Mouse (Mus musculus): ENCODE measurements around the gene Usp54. TPM values are rescaled to one million over a fixed set of nuclear protein-coding genes. Genes with fewer than 3 reads are reported as not detected.

Usp54 gene
- 10 to 100 TPM; 21.2 to 29.3 TPM for total RNA-seq (2021)

GRCm38 (mm10) chr14:20640644-20641437 lies at the start of gene Usp54:
Gene Usp54 (minus strand): TSS chr14:20641063.
- peak; percentile 99 for DNase-seq (ENCODE audit: extremely low spot score in 1 of 2, low spot score in 2 of 2)
- intact Hi-C loops (cut with DNase I): no loop called here

- DNase-seq (ENCODE audit: extremely low spot score in 1 of 2, low spot score in 2 of 2): no peak
- intact Hi-C loops (cut with DNase I): no loop called here
Observed at GRCm38 (mm10) chr14:20689009-20689408, 48.1 kb upstream of the Usp54 start.

GRCm38 (mm10) chr14:20686576-20686975 lies 45.7 kb upstream of the Usp54 start:
- no peak for DNase-seq (ENCODE audit: extremely low spot score in 1 of 2, low spot score in 2 of 2)
- intact Hi-C loops (cut with DNase I): no loop called here

GRCm38 (mm10) chr14:20682498-20682897 lies 41.6 kb upstream of the Usp54 start:
- no peak for DNase-seq (ENCODE audit: extremely low spot score in 1 of 2, low spot score in 2 of 2)
- intact Hi-C loops (cut with DNase I): no loop called here

- intact Hi-C loops (cut with DNase I): no loop called here
- no peak for DNase-seq (ENCODE audit: extremely low spot score in 1 of 2, low spot score in 2 of 2)
Observed at GRCm38 (mm10) chr14:20681742-20682141, 40.9 kb upstream of the Usp54 start.

- DNase-seq (ENCODE audit: extremely low spot score in 1 of 2, low spot score in 2 of 2): no peak
Observed at GRCm38 (mm10) chr14:20677906-20678305, 37.0 kb upstream of the Usp54 start.

GRCm38 (mm10) chr14:20674064-20674833 lies 33.4 kb upstream of the Usp54 start, which contains the start of gene Sec24c:
Gene Sec24c (plus strand): TSS chr14:20674308.
- intact Hi-C loops (cut with DNase I): no loop called here
- peak; percentile 96 to 99 for DNase-seq (ENCODE audit: extremely low spot score in 1 of 2, low spot score in 2 of 2)

More at GRCm38 (mm10) chr14:20677906-20678305, 37.0 kb upstream of the Usp54 start:
- intact Hi-C loops (cut with DNase I): no loop called here

GRCm38 (mm10) chr14:20673735-20674063 lies 32.8 kb upstream of the Usp54 start:
- intact Hi-C loops (cut with DNase I): no loop called here
- peak in 1 of 2 experiments; percentile 44 for DNase-seq (ENCODE audit: extremely low spot score in 1 of 2, low spot score in 2 of 2)

GRCm38 (mm10) chr14:20672990-20673389 lies 32.1 kb upstream of the Usp54 start:
- intact Hi-C loops (cut with DNase I): no loop called here
- no peak for DNase-seq (ENCODE audit: extremely low spot score in 1 of 2, low spot score in 2 of 2)

GRCm38 (mm10) chr14:20668154-20668810 lies 27.4 kb upstream of the Usp54 start, which contains the start of gene Synpo2l:
Gene Synpo2l (minus strand): TSS chr14:20668354.
- intact Hi-C loops (cut with DNase I): loop anchor here (10.0 kb wide), 1 partner anchor 273 kb away; the partner anchor contains the start of gene Mrps16

GRCm38 (mm10) chr14:20667469-20667868 lies 26.6 kb upstream of the Usp54 start:
- intact Hi-C loops (cut with DNase I): loop anchor here (10.0 kb wide), 1 partner anchor 273 kb away; the partner anchor contains the start of gene Mrps16
- no peak for DNase-seq (ENCODE audit: extremely low spot score in 1 of 2, low spot score in 2 of 2)

More at GRCm38 (mm10) chr14:20668154-20668810, 27.4 kb upstream of the Usp54 start, which contains the start of gene Synpo2l:
- DNase-seq (ENCODE audit: extremely low spot score in 1 of 2, low spot score in 2 of 2): no peak

GRCm38 (mm10) chr14:20664436-20664835 lies 23.6 kb upstream of the Usp54 start:
- no peak for DNase-seq (ENCODE audit: extremely low spot score in 1 of 2, low spot score in 2 of 2)
- intact Hi-C loops (cut with DNase I): loop anchor here (10.0 kb wide), 1 partner anchor 270 kb away; the partner anchor contains the start of gene Mrps16

GRCm38 (mm10) chr14:20663601-20664000 lies 22.7 kb upstream of the Usp54 start:
- no peak for DNase-seq (ENCODE audit: extremely low spot score in 1 of 2, low spot score in 2 of 2)
- intact Hi-C loops (cut with DNase I): loop anchor here (10.0 kb wide), 1 partner anchor 269 kb away; the partner anchor contains the start of gene Mrps16

GRCm38 (mm10) chr14:20662740-20663139 lies 21.9 kb upstream of the Usp54 start:
- no peak for DNase-seq (ENCODE audit: extremely low spot score in 1 of 2, low spot score in 2 of 2)
- intact Hi-C loops (cut with DNase I): loop anchor here (10.0 kb wide), 1 partner anchor 268 kb away; the partner anchor contains the start of gene Mrps16

- intact Hi-C loops (cut with DNase I): loop anchor here (1.0 to 10.0 kb wide), 2 partner anchors 85 to 267 kb away; partner anchors contain the start of gene Mrps16
- DNase-seq (ENCODE audit: extremely low spot score in 1 of 2, low spot score in 2 of 2): peak in 1 of 2 experiments; percentile 46
Observed at GRCm38 (mm10) chr14:20661661-20662331, 20.9 kb upstream of the Usp54 start.

- intact Hi-C loops (cut with DNase I): loop anchor here (1.0 to 10.0 kb wide), 2 partner anchors 85 to 266 kb away; partner anchors contain the start of gene Mrps16
Observed at GRCm38 (mm10) chr14:20660827-20661660, 20.2 kb upstream of the Usp54 start.

GRCm38 (mm10) chr14:20659687-20660086 lies 18.8 kb upstream of the Usp54 start:
- no peak for DNase-seq (ENCODE audit: extremely low spot score in 1 of 2, low spot score in 2 of 2)
- intact Hi-C loops (cut with DNase I): loop anchor here (10.0 kb wide), 1 partner anchor 265 kb away; the partner anchor contains the start of gene Mrps16

More at GRCm38 (mm10) chr14:20660827-20661660, 20.2 kb upstream of the Usp54 start:
- peak; percentile 95 for DNase-seq (ENCODE audit: extremely low spot score in 1 of 2, low spot score in 2 of 2)

Data from left cerebral cortex, postnatal 10 days (tissue).